Mouse (Mus musculus) liver, postnatal 0 days (tissue): ENCODE measurements around the gene 5730522E02Rik.

Experiments
- CTCF ChIP-seq: sonication (generic); IDR thresholded peaks from 2 replicates; pipeline ENCODE4 v1.5.1; 2016; ENCODE audit warnings: antibody characterized with exemption, low read depth
- EP300 ChIP-seq: IDR thresholded peaks from 2 replicates; pipeline ENCODE4 v1.6.1; 2016; ENCODE audit warnings: antibody characterized with exemption, low read depth, mild to moderate bottlenecking

- TF ChIP-seq CTCF (no peak), EP300 (no peak)
Measured at GRCm38 (mm10) chr11:25772231-25772630, 438.3 kb downstream of the 5730522E02Rik start.
